Mouse (Mus musculus): ENCODE data around the gene Gm21970. TPM values are rescaled to one million over a fixed set of nuclear protein-coding genes. Genes with fewer than 3 reads are reported as not detected.
"Not testable (repeated sequence)": the region's sequence is repeated elsewhere in the genome, so short reads cannot be mapped to it uniquely, and the experiment has no call there.

The Gm21970 gene
- polyA plus RNA-seq, 1 experiment = not detected

DNA sequence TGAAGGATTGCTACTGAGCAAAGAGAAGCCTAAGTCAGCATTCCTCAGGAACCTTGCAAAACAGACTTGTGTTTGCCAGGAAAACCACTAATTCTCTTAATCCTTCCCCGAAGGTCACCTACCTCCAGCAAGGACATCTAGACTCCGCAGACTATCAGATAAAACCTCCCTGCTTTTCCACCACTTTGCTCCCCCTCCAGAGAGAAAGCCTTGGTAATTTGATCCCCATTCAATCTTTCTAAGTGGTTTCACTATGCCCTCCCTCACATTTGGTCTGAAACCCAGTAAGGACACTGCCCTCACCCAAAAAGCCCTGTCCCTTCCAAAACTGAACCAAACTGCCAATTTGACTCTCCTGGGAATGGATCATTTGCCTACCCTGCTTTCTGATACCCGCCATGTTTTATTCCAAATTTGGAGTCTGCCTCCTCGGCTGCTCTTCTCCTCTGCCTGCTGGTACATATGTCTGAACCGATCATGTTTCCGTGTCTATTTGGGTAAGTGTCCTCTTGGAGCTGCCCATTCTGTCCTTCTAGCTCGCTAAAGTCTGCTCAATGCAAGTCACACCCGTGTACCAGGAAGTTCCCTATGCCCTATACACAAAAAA, 36.8 kb downstream of the Gm21970 start:
- DNase-seq (ENCODE audit: low read depth, low spot score) = no peak
- 79% methylated on average over 8 of the region's 8 CpGs for WGBS

- DNase-seq (ENCODE audit: low read depth, low spot score) = no peak
- WGBS = 37% methylated on average over 5 of the region's 5 CpGs
Measured at GRCm38 (mm10) chr16:91432720-91433328, 41.3 kb downstream of the Gm21970 start.

DNA sequence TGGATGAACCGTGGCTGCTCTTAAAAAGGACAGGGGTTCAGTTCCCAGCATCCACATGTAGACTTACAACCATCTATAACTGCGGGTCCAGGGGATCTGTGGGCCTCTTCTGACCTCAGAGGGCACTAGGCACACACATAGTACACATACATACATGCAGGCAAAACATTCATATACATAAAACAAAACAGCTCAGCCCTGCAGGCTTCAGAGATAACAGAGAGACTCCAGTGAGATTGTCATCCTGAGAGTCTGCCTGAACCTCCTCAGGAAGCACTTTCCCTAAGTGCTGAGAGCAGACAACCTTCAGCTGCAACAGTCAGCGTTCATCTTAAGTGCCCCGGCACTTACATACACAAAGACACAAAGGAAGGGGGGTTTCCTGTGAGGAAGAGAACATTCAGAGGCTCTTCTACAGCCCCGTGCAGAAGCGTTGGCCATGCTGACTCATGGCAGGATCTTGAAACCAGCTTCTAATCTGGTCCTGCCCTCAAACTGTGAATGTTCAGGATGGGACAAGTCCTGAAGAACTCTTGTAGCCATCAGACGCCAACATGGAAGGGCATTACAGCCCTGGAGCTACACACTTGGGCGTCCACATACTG, 41.9 kb downstream of the Gm21970 start:
- WGBS = 66% methylated on average over 8 of the region's 8 CpGs
- no peak for DNase-seq (ENCODE audit: low read depth, low spot score)

DNA sequence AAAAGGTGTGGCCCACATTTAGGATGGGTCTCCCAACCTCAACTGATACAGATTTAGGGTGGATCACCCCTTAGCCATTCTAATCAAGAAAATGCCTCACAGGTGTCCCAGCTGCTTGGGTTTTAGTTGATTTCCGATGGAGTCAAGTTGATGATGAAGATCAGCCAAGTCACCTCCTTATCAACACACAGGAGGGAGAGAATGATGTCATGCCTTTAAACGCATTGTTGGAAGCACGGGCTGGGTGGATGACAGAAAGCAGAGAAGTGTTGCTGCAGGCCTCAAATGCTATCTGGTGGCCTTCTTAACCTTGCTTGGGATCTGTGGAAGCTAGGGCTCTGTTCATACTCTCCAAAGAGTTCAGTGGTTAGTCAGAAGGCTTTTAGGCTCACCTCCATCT, 42.6 kb downstream of the Gm21970 start:
- no peak for DNase-seq (ENCODE audit: low read depth, low spot score)
- WGBS = 78% methylated on average over 3 of the region's 3 CpGs

GRCm38 (mm10) chr16:91438081-91438480, 46.6 kb downstream of the Gm21970 start:
- WGBS = 66% methylated on average over 3 of the region's 3 CpGs
- DNase-seq (ENCODE audit: low read depth, low spot score) = no peak

GRCm38 (mm10) chr16:91438599-91438998, 47.1 kb downstream of the Gm21970 start:
- 86% methylated on average over 1 of the region's 1 CpGs for WGBS
- DNase-seq (ENCODE audit: low read depth, low spot score) = not testable (repeated sequence)

GRCm38 (mm10) chr16:91441366-91441765, 49.8 kb downstream of the Gm21970 start:
- 33% methylated on average over 7 of the region's 7 CpGs for WGBS
- no peak for DNase-seq (ENCODE audit: low read depth, low spot score)

DNA sequence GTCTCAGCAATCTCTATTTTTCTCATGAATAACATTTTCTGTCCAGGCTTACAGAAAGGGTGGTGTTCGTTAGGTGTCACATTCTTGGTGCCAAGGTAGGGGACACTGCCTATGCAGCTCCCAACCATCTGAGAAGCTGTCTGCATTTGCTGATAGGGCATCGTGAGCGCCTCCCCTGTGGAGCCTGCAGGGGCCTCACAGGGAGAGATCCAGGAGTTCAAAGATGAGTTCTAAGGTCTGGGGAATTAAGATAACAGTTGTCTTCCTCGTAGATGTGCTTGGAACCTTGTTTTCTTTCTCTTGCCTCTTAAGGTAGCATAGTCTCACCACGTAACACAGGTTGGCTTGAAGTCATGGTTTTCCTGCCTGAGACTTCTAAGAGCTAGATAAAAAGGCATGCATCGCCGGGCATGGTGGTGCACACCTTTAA, 50.3 kb downstream of the Gm21970 start:
- DNase-seq (ENCODE audit: low read depth, low spot score) = no peak
- WGBS = 79% methylated on average over 7 of the region's 7 CpGs

GRCm38 (mm10) chr16:91442446-91442845, 50.9 kb downstream of the Gm21970 start:
- WGBS = 78% methylated on average over 4 of the region's 4 CpGs

DNA sequence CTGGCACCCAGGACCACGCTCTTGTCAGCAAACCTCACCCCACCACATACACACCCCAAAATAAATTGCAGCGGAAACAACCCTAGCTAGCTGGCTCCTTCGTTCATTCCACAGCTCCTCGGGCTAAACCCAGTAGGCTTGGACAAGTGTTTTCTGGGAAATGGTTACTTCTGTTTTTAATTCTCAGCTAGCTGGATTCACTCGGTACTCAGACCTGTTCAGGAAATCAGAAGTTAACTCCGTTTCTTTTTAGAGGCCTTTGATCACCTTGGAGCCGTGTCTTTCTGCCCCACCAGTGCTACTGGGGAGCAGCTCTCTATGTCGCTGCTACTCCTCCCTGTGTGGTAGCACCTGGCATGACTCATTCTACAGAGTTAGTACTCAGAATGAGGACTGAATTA, 51.7 kb downstream of the Gm21970 start:
- 76% methylated on average over 8 of the region's 8 CpGs for WGBS
- no peak for DNase-seq (ENCODE audit: low read depth, low spot score)

More at GRCm38 (mm10) chr16:91442446-91442845, 50.9 kb downstream of the Gm21970 start:
- DNase-seq (ENCODE audit: low read depth, low spot score) = no peak

- DNase-seq (ENCODE audit: low read depth, low spot score) = no peak
- WGBS = 94% methylated on average over 4 of the region's 4 CpGs
Measured at GRCm38 (mm10) chr16:91444847-91445246, 53.3 kb downstream of the Gm21970 start.

GRCm38 (mm10) chr16:91445566-91445965, 54.0 kb downstream of the Gm21970 start:
- 40% methylated on average over 5 of the region's 5 CpGs for WGBS
- DNase-seq (ENCODE audit: low read depth, low spot score) = no peak

DNA sequence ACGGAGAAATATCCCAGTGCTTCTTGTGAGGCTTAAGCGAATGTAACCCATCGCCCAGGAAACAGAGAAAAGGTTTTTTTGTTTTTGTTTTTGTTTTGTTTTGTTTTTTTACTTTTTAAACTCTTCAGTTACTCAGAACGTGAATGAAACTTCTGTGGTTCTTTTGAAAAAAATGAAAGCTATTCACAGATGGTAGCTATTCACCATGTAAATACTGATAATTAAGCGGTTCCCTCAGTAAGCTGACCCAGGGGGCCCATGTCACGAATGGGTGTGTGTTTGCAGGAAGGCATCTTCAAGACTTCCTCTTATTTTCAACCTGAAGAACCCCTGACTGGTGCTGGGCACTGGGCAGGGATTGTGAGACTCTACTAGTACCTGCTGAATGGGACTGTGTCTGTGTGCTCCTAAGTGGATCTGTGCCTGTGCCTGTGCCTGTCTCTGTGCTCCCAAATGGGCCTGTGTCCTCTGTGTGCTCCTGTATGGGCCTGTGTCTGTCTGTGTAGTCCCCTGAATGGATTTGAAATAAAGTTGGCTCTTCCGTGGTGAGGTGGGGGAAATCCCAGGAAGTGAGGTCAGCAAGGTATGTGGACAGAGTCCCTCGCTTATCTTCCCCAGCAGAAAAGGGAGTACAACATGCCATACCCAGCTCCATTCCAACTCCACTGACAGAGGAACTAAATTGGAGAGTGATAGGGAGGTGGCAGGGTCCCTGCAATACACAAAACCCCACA, 55.4 kb downstream of the Gm21970 start:
- WGBS = 54% methylated on average over 8 of the region's 8 CpGs
- no peak for DNase-seq (ENCODE audit: low read depth, low spot score)

- WGBS = 12% methylated on average over 6 of the region's 6 CpGs
- DNase-seq (ENCODE audit: low read depth, low spot score) = peak; percentile 42
Measured at GRCm38 (mm10) chr16:91447512-91447900, 56.0 kb downstream of the Gm21970 start.

- 85% methylated on average over 5 of the region's 5 CpGs for WGBS
- DNase-seq (ENCODE audit: low read depth, low spot score) = no peak
Measured at GRCm38 (mm10) chr16:91448088-91448487, 56.6 kb downstream of the Gm21970 start.

DNA sequence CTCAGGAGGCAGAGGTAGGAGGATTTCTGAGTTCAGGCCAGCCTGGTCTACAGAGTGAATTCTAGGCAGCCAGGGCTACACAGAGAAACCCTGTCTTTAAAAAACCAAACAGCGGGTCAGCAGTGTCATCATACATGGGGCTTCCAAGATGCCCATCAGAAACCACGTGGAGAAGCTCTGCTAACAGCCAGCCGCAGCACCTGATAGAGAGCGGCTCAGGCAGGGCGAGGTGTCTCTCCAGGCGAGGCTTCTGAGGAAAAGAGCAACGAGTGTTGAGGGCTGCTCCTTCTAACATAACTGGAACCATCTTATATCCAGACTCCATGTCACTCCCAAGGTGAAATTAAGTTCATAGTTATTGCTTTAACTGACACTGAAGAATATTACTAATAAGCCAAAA, 57.4 kb downstream of the Gm21970 start:
- 82% methylated on average over 7 of the region's 7 CpGs for WGBS
- DNase-seq (ENCODE audit: low read depth, low spot score) = no peak

GRCm38 (mm10) chr16:91450137-91451064, 58.9 kb downstream of the Gm21970 start:
- WGBS = 70% methylated on average over 12 of the region's 12 CpGs
- no peak for DNase-seq (ENCODE audit: low read depth, low spot score)

DNA sequence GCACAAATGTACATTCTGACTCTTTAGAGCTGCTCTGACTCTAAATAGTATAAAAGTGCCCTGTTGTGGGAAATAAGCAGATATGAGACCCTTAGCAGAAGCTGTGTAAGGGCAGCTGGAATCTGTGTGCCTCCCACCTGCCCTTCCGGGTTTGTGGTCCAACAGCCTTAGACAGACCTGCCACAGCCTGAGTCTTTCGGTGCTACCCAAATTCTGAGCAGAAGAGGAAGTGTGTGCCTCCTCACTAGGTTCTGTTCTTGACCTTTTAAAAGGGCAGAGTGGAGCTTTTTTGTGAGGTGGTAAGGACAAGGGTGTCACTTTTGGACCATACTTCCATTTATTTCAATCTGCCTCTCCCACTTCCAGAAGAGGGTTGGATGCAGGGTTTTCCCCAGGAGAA, 60.4 kb downstream of the Gm21970 start:
- 44% methylated on average over 2 of the region's 2 CpGs for WGBS
- DNase-seq (ENCODE audit: low read depth, low spot score) = no peak

DNA sequence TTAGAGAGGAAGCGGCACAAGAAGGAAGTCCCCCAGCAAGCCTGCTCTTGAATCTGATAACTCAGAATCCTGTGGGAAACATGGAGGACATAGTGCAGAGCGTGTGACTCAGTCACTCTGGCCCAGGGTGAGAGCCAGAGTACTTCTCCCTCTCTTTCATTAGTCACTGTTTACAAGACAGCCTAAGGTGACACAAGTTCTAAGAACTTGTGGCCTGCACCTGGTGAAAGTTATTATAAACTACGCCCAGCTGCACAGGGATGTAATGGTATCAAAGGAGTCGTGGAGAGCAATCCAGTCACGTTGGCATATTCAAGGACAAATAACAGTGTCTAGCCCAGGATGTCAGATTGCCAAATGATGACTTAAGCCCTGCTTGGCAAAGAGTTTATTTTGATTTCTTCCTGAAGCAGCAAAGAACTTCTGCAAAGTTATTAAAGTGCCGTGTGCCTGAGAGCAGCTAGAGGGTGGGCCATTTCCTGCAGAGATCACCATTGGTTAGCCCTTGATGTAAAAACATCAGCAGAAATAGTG, 60.9 kb downstream of the Gm21970 start:
- 8% methylated on average over 6 of the region's 6 CpGs for WGBS
- DNase-seq (ENCODE audit: low read depth, low spot score) = no peak

Data from large intestine, adult 2 months (tissue).